Mouse (Mus musculus) effector memory CD4-positive, alpha-beta T cell, adult 5 months (primary cell): ENCODE data around the gene Camsap3. TPM values are rescaled to one million over a fixed set of nuclear protein-coding genes. Genes with fewer than 3 reads are reported as not detected.

Experiments used
- polyA plus RNA-seq: library from polyadenylated mRNA; unstranded; fragments of 100-300 nt; shearing (Covaris generic); gene quantifications from one replicate; pipeline ENCODE4 v1.2.1, GENCODE M21; 2017

The Camsap3 gene
- 0.44 TPM for polyA plus RNA-seq

DNA sequence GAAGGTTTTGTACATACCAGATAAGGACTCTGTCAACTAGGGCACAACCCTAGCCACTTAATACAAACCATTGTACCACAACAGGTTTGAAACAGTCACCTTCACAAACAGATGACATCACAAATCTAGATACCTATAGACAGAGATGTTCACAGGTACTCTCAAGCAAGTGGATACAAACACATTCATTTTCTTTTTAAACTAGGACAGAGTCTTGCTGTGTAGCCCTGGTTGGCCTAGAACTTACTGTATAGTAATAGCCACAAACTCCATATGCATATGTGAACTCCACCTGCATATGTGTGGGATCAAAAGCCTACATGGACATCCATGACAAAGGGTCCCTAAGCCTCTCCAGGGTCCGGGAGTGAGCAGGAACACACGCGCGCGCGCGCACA is at the start of gene Camsap3:
Camsap3 (plus strand) TSS at position 301 of the 398 bp plus-strand sequence.

GRCm38 (mm10) chr8:3567641-3568371 is 19.3 kb upstream of the Camsap3 start, which contains the start of gene C330021F23Rik:
C330021F23Rik (plus strand) TSS chr8:3567990.

DNA sequence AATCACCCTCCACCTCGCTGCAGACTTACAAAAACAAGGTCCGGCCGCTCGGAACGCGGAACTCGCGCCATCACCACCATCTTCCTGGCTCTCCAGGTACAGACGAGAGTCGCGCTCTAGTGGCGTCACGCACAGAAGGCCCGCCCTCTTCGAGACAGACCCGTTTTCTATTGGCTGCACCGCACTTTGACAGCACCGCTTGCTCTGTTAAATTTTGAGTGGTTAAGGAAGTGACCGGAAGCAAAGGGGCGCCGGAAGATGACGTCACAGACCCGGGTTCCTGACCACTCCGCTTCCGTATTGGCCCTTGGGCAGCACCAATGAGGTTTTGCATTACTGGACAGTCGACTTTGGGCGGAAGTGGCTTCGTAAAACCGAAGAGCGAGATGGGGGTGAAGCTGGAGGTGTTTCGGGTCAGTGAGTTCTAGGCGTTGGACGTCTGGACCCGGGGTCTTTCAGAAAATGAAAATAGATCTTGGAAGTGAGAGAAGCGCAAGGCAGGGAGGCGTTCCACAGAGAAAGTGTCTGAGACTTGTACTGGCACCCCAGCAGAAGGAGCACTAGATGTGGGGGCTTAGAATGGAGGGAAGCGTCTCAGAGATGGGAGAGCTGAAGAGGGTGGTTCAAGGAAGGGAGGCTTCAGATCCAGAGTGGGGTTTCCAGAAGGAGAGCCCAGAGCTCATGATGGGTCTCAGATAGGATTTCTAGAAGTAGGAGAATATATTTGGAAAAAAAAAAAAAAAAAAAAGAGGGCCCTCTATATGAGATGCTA is 34.3 kb downstream of the Camsap3 start, which contains the start of the genes Xab2 and Pet100:
Xab2 (minus strand) TSS at position 118 of the 772 bp plus-strand sequence.
Pet100 (plus strand) TSS at position 350 of the 772 bp plus-strand sequence.

DNA sequence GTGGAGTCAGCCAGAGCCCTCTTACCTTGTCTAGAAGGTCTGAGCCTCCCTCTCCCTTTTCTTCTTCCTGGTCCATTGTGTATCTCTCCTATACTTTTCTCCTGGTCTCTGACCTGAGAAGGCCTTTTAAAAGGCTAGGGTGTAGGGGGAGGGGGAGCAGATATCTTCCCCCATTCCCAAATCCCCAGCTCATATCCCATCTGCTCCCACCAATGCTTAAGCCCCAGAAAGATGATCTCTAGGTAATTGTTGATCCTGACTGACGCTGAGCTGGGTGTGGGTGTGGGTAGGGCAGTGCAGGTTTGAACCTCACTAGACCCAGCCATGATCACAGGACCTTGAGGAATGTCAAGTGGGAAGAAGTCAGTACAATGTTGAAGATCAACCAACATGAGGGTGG is 38.4 kb downstream of the Camsap3 start, which contains the start of gene Pcp2:
Pcp2 (minus strand) TSS at position 101 of the 400 bp plus-strand sequence.

GRCm38 (mm10) chr8:3630647-3631477 is 43.8 kb downstream of the Camsap3 start, which contains the start of gene Stxbp2:
Stxbp2 (plus strand) TSS chr8:3630955.

GRCm38 (mm10) chr8:3655526-3655925 is 68.4 kb downstream of the Camsap3 start, which contains the start of gene Retn:
Retn (plus strand) TSS chr8:3655770.

Other genes starting within 250 kb of the Camsap3 start
- 117 TPM for gene A430078G23Rik, start 233.9 kb upstream of the Camsap3 start, polyA plus RNA-seq
- 101 TPM for gene Arhgef18, start 194.3 kb upstream of the Camsap3 start, polyA plus RNA-seq
- 2.1 TPM for gene Pex11g, start 119.6 kb upstream of the Camsap3 start, polyA plus RNA-seq
- not detected for gene Tex45, start 116.4 kb upstream of the Camsap3 start, polyA plus RNA-seq
- 1.9 TPM for gene Zfp358, start 94.2 kb upstream of the Camsap3 start, polyA plus RNA-seq
- 87.3 TPM for gene Mcoln1, start 86.8 kb upstream of the Camsap3 start, polyA plus RNA-seq
- gene Pnpla6, start 71.9 kb upstream of the Camsap3 start, polyA plus RNA-seq = 29.0 TPM
- not detected for gene C330021F23Rik, start 19.3 kb upstream of the Camsap3 start, polyA plus RNA-seq
- 102 TPM for gene Xab2, start 34.0 kb downstream of the Camsap3 start, polyA plus RNA-seq
- gene Pet100, start 34.3 kb downstream of the Camsap3 start, polyA plus RNA-seq = 68.8 TPM
- not detected for gene Pcp2, start 38.3 kb downstream of the Camsap3 start, polyA plus RNA-seq
- gene Stxbp2, start 43.7 kb downstream of the Camsap3 start, polyA plus RNA-seq = 160 TPM
- not detected for gene Retn, start 68.5 kb downstream of the Camsap3 start, polyA plus RNA-seq
- gene Mcemp1, start 78.5 kb downstream of the Camsap3 start, polyA plus RNA-seq = not detected
- gene Fcor, start 85.1 kb downstream of the Camsap3 start, polyA plus RNA-seq = not detected
- 17.5 TPM for gene Trappc5, start 89.0 kb downstream of the Camsap3 start, polyA plus RNA-seq
- not detected for gene Fcer2a, start 106.9 kb downstream of the Camsap3 start, polyA plus RNA-seq
- not detected for gene Clec4g, start 133.4 kb downstream of the Camsap3 start, polyA plus RNA-seq
- 0.34 TPM for gene Cd209a, start 161.7 kb downstream of the Camsap3 start, polyA plus RNA-seq